In genomic region chr8:83875656-83876040, GRCm38 (mm10) we compare ENCODE assay signal across 8 mouse cellular contexts. TPM values are rescaled to one million over a fixed set of nuclear protein-coding genes. Genes with fewer than 3 reads are reported as not detected.
DNase-seq lines count a peak whose midpoint lies in the region; ATAC-seq and TF ChIP-seq lines count a peak whose summit lies in the region.

No protein-coding gene starts in this region.

- peak overlapping the region; percentile 1 for H3K4me3 ChIP-seq in lung, adult 2 months (replicated peaks; ENCODE audit: extremely low read depth, low read depth, low read length)
- H3K4me3 ChIP-seq in embryonic facial prominence, embryonic 11.5 days (ENCODE audit: low read depth, low read length), result peak overlapping the region; percentile 61
- peak overlapping the region; percentile 70 for H3K4me3 ChIP-seq in hindbrain, embryonic 11.5 days (ENCODE audit: low read depth, low read length)
- H3K4me3 ChIP-seq in liver, embryonic 16.5 days (ENCODE audit: low read depth, low read length), result peak overlapping the region; percentile 54; the same call in 1 of the 2 replicates

- H3K36me3 ChIP-seq in embryonic facial prominence, embryonic 11.5 days (replicated peaks; ENCODE audit: control insufficient read depth, insufficient read depth, low read depth, low read length), result no peaks in the 10 kb centered on the region
- no peaks in the 10 kb centered on the region for H3K36me3 ChIP-seq in hindbrain, embryonic 11.5 days (ENCODE audit: control insufficient read depth, insufficient read depth, low read length)
- no peaks in the 10 kb centered on the region for H3K36me3 ChIP-seq in liver, embryonic 16.5 days (ENCODE audit: control insufficient read depth, insufficient read depth)

- peaks cover 9% of the 10 kb centered on the region for H3K27me3 ChIP-seq in embryonic facial prominence, embryonic 11.5 days (ENCODE audit: control insufficient read depth, insufficient read depth, low read length)
- peaks cover 10% of the 10 kb centered on the region for H3K27me3 ChIP-seq in hindbrain, embryonic 11.5 days (ENCODE audit: control insufficient read depth, insufficient read depth, low read length)
- peaks cover 45% of the 10 kb centered on the region for H3K27me3 ChIP-seq in liver, embryonic 16.5 days (ENCODE audit: control insufficient read depth, insufficient read depth, low read depth, low read length)

- no peaks in the 10 kb centered on the region for H3K9me3 ChIP-seq in embryonic facial prominence, embryonic 11.5 days (replicated peaks; ENCODE audit: control insufficient read depth, low read length)
- no peaks in the 10 kb centered on the region for H3K9me3 ChIP-seq in hindbrain, embryonic 11.5 days (ENCODE audit: control insufficient read depth, low read length)
- no peaks in the 10 kb centered on the region for H3K9me3 ChIP-seq in liver, embryonic 16.5 days (replicated peaks; ENCODE audit: control insufficient read depth, low read length)

- no peak overlapping the region for H3K27ac ChIP-seq in embryonic facial prominence, embryonic 11.5 days (replicated peaks; ENCODE audit: low read depth, low read length)
- peak overlapping the region; percentile 75 for H3K27ac ChIP-seq in hindbrain, embryonic 11.5 days (ENCODE audit: low read depth, low read length)
- no peak overlapping the region for H3K27ac ChIP-seq in liver, embryonic 16.5 days (ENCODE audit: low read length)

- peaks cover 8% of the 10 kb centered on the region for H3K4me1 ChIP-seq in lung, adult 2 months (ENCODE audit: control insufficient read depth, insufficient read depth, low read length)
- no peaks in the 10 kb centered on the region; the same call in 1 of the 2 replicates for H3K4me1 ChIP-seq in embryonic facial prominence, embryonic 11.5 days (ENCODE audit: control insufficient read depth, insufficient read depth, low read length)
- H3K4me1 ChIP-seq in hindbrain, embryonic 11.5 days (replicated peaks; ENCODE audit: control insufficient read depth, insufficient read depth, low read length), result peaks cover 7% of the 10 kb centered on the region; the same call in 1 of the 2 replicates
- no peaks in the 10 kb centered on the region for H3K4me1 ChIP-seq in liver, embryonic 16.5 days (ENCODE audit: control insufficient read depth, low read depth, low read length)

- TF ChIP-seq POLR2A in lung, adult 2 months (IDR thresholded peaks at IDR 0.05; ENCODE audit: borderline replicate concordance, extremely low read depth, low read depth, low read length), result no peak

- 0 out of 2 replicates have a peak, but pooled peaks have one; percentile 29 for ATAC-seq in embryonic facial prominence, embryonic 11.5 days (replicated peaks; ENCODE audit: insufficient number of reproducible peaks, low FRiP score, low TSS enrichment, low read depth)
- ATAC-seq in hindbrain, embryonic 11.5 days (ENCODE audit: low FRiP score), result peak; percentile 52
- no peak for ATAC-seq in liver, embryonic 16.5 days (ENCODE audit: low read depth)

- no peak for TF ChIP-seq CTCF in lung, adult 2 months (IDR thresholded peaks at IDR 0.05; ENCODE audit: insufficient read depth, low read length)

- under 1% methylated on average over 10 of the region's 11 CpGs for WGBS in lung, adult 2 months
- WGBS in embryonic facial prominence, embryonic 11.5 days, result under 1% methylated on average over 10 of the region's 11 CpGs
- WGBS in hindbrain, embryonic 11.5 days, result 0% methylated on average over 7 of the region's 11 CpGs
- WGBS in liver, embryonic 16.5 days (ENCODE audit: insufficient replicate concordance), result 3% methylated on average over 10 of the region's 11 CpGs

- peak; percentile 40 for DNase-seq in lung, adult 2 months
- DNase-seq in lung, postnatal 36 days, result no peak
- peak; percentile 35 for DNase-seq in embryonic facial prominence, embryonic 11.5 days (ENCODE audit: low spot score)
- no peak for DNase-seq in hindbrain, embryonic 11.5 days (ENCODE audit: low spot score)
- DNase-seq in right cerebral cortex, postnatal 4 days, result peak; percentile 33
- DNase-seq in adrenal gland, adult 8-10 months, result no peak
- no peak for DNase-seq in spleen, adult 12 weeks (ENCODE audit: low spot score)

- H3K4me2 ChIP-seq in embryonic facial prominence, embryonic 11.5 days (ENCODE audit: low read depth, low read length), result peak overlapping the region; percentile 90
- H3K4me2 ChIP-seq in hindbrain, embryonic 11.5 days (replicated peaks; ENCODE audit: low read depth, low read length), result peak overlapping the region; percentile 95
- H3K4me2 ChIP-seq in liver, embryonic 16.5 days (ENCODE audit: low read depth, low read length), result peak overlapping the region; percentile 68

- peak overlapping the region; percentile 78 for H3K9ac ChIP-seq in embryonic facial prominence, embryonic 11.5 days (replicated peaks; ENCODE audit: low read length)
- H3K9ac ChIP-seq in hindbrain, embryonic 11.5 days (ENCODE audit: low read depth, low read length), result peak overlapping the region; percentile 83
- no peak overlapping the region for H3K9ac ChIP-seq in liver, embryonic 16.5 days (ENCODE audit: low read depth, low read length)

RNA-seq across cellular contexts. Expression of gene Adgrl1, which starts 24.3 kb away (rescaled TPM):
- polyA plus RNA-seq in lung, adult 2 months (2012; rRNA removed), result 81.1 and 86.4 TPM in 2 replicates
- polyA plus RNA-seq in embryonic facial prominence, embryonic 11.5 days (2014; fragmentation: Nextera tagmentation; extraction: Ambion mirVana), result 18.3 and 20.5 TPM in 2 replicates
- 19.9 and 23.7 TPM in 2 replicates for polyA plus RNA-seq in hindbrain, embryonic 11.5 days (2014; fragmentation: Nextera tagmentation; extraction: Ambion mirVana)
- 0.86 and 1.2 TPM in 2 replicates for polyA plus RNA-seq in liver, embryonic 16.5 days (2015; fragmentation: Nextera tagmentation; extraction: Ambion mirVana)
- 100 to 1,000 TPM in 3 of 4 experiments, 10 to 100 TPM in 1; 90.5 to 113 (median 105) TPM for total RNA-seq in adrenal gland, adult 8-10 months (2022)

Comparison
In these comparisons a context has a peak if more than half of its experiments do, and no peak if none do; other contexts are left out.
1. DNase-seq: peak in lung, adult 2 months (single experiment), embryonic facial prominence, embryonic 11.5 days (single experiment) and right cerebral cortex, postnatal 4 days (single experiment); none in lung, postnatal 36 days (single experiment), hindbrain, embryonic 11.5 days (single experiment), adrenal gland, adult 8-10 months (single experiment) and spleen, adult 12 weeks (single experiment).
2. H3K4me3 ChIP-seq: peak in every context shown above with its lines; median percentile 70 in hindbrain, embryonic 11.5 days; 61 in embryonic facial prominence, embryonic 11.5 days; 54 in liver, embryonic 16.5 days; 1 in lung, adult 2 months.
3. Peak in every context shown above with its lines, with median percentiles within 50 percentile points of each other: H3K4me2 ChIP-seq.